15 mouse cellular contexts compared by ENCODE assay signal in genomic region chr8:10066906-10067305, GRCm38 (mm10).
"Had no signal": no experiment of that assay in that cellular context is flagged by ENCODE, and none has a peak within 500 bp of the region (broad histone marks: within the 10 kb centered on the region; RNA-seq: fewer than 3 reads in every experiment).

No protein-coding gene starts in this region.

- H3K27me3 ChIP-seq: intestine, embryonic 15.5 days; liver, embryonic 15.5 days; megakaryocyte, embryonic 14.5 days; midbrain, embryonic 15.5 days; neural tube, embryonic 12.5 days; stomach, embryonic 15.5 days had no signal

- H3K27ac ChIP-seq: intestine, embryonic 15.5 days; kidney, postnatal 0 days; layer of hippocampus, adult 2 months; limb, embryonic 10.5 days; liver, embryonic 15.5 days; macrophage; midbrain, embryonic 15.5 days; neural tube, embryonic 12.5 days; stomach, embryonic 15.5 days had no signal

- H3K4me1 ChIP-seq: intestine, embryonic 15.5 days; limb, embryonic 10.5 days; liver, embryonic 15.5 days; megakaryocyte, embryonic 14.5 days; midbrain, embryonic 15.5 days; neural tube, embryonic 12.5 days; stomach, embryonic 15.5 days had no signal

- H3K9me3 ChIP-seq: intestine, embryonic 15.5 days; limb, embryonic 10.5 days; liver, embryonic 15.5 days; megakaryocyte, embryonic 14.5 days; midbrain, embryonic 15.5 days; neural tube, embryonic 12.5 days; stomach, embryonic 15.5 days had no signal

- DNase-seq: lung, adult 2 months; lung, postnatal 10 days; thymus, postnatal 36 days had no signal

- H3K36me3 ChIP-seq: intestine, embryonic 15.5 days; limb, embryonic 10.5 days; liver, embryonic 15.5 days; midbrain, embryonic 15.5 days; neural tube, embryonic 12.5 days; stomach, embryonic 15.5 days had no signal

- H3K4me2 ChIP-seq: intestine, embryonic 15.5 days; liver, embryonic 11.5 days; liver, embryonic 15.5 days; midbrain, embryonic 11.5 days; midbrain, embryonic 15.5 days; neural tube, embryonic 12.5 days; stomach, embryonic 15.5 days had no signal

- H3K9ac ChIP-seq: intestine, embryonic 15.5 days; liver, embryonic 15.5 days; midbrain, embryonic 15.5 days; neural tube, embryonic 12.5 days; stomach, embryonic 15.5 days had no signal

- H3K4me3 ChIP-seq: intestine, embryonic 15.5 days; layer of hippocampus, adult 2 months; limb, embryonic 10.5 days; liver, embryonic 15.5 days; megakaryocyte, embryonic 14.5 days; midbrain, embryonic 15.5 days; neural tube, embryonic 12.5 days; stomach, embryonic 15.5 days had no signal

- ATAC-seq: intestine, embryonic 15.5 days; midbrain, embryonic 15.5 days had no signal
